Mouse (Mus musculus): ENCODE measurements at regions not wholly inside any gene's neighbourhood (a gene's known extent, or its start where the extent isn't known, plus 50 kb on each side); places are given as distances from the start of the nearest gene placed in this dataset.

- TF ChIP-seq POLR2A (IDR thresholded peaks at IDR 0.05; ENCODE audit: low read depth, low read length), result no peak
- no peak for TF ChIP-seq TCF12 (IDR thresholded peaks at IDR 0.05; ENCODE audit: low read depth, low read length)
- no peak for TF ChIP-seq MAZ (IDR thresholded peaks at IDR 0.05; ENCODE audit: low read depth, low read length)
- TF ChIP-seq KAT2A (IDR thresholded peaks at IDR 0.05; ENCODE audit: insufficient replicate concordance, low read length), result no peak
- TF ChIP-seq MEF2A (IDR thresholded peaks at IDR 0.05; ENCODE audit: borderline replicate concordance, low read depth, low read length), result no peak
- TF ChIP-seq CTCF (conservative IDR thresholded peaks at IDR 0.05 in 1 of 2, IDR thresholded peaks at IDR 0.05 in 1 of 2; ENCODE audit: low read depth in 2 of 2, low read length in 2 of 2), result no peak
- TF ChIP-seq E2F4 (IDR thresholded peaks at IDR 0.05; ENCODE audit: insufficient replicate concordance, low read depth, low read length), result no peak
- no peak for TF ChIP-seq BHLHE40 (IDR thresholded peaks at IDR 0.05; ENCODE audit: low read depth, low read length)
- no peak for TF ChIP-seq MXI1 (IDR thresholded peaks at IDR 0.05; ENCODE audit: low read depth, low read length)
- no peak for TF ChIP-seq TBP (conservative IDR thresholded peaks at IDR 0.05; ENCODE audit: low read depth, low read length)
- no peak for TF ChIP-seq MAFK (IDR thresholded peaks at IDR 0.05; ENCODE audit: insufficient replicate concordance, low read length)
- no peak for TF ChIP-seq USF1 (IDR thresholded peaks at IDR 0.05; ENCODE audit: low read depth, low read length)
Measured at GRCm38 (mm10) chr7:134570176-134570810, 100.2 kb upstream of the Dock1 start.
